Comparison of ENCODE assay signal across 25 mouse cellular contexts in the genomic region with DNA sequence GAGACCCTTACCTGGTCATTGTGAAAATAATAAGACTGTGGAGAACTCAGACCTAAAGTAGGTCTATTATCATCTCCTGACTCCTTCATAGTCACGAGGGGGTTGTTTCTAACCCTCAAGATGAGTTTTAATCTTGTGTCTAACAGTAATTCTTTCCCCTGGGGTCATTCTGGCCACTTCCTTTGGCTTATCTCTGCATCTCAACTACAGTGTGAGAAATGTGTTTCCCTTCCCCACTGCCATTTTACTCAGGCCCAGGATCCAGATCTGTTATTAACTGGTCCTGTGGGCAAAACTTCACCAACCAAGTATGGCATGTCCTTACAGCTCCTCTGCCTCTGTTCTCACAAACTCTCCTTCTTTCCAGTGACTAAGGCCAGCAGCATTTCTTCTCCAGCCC. TPM values are rescaled to one million over a fixed set of nuclear protein-coding genes. Genes with fewer than 3 reads are reported as not detected.
"Had no signal": no experiment of that assay in that cellular context is flagged by ENCODE, and none has a peak within 500 bp of the region (broad histone marks: within the 10 kb centered on the region; RNA-seq: fewer than 3 reads in every experiment).

No protein-coding gene starts in this region.

- H3K4me1 ChIP-seq: liver, embryonic 15.5 days; lung, embryonic 15.5 days; midbrain, embryonic 13.5 days; midbrain, embryonic 15.5 days; neural tube, embryonic 12.5 days; stomach, embryonic 15.5 days had no signal

- DNase-seq: liver, postnatal 0 days; lung, adult 2 months; lung, postnatal 10 days; lung, postnatal 36 days; right cerebral cortex, postnatal 14 days; thymus, adult 2 months; thymus, postnatal 25 days; thymus, postnatal 4 days had no signal

- H3K27ac ChIP-seq: liver, embryonic 15.5 days; lung, embryonic 15.5 days; macrophage; midbrain, embryonic 13.5 days; midbrain, embryonic 15.5 days; neural tube, embryonic 12.5 days; stomach, embryonic 15.5 days; stomach, postnatal 0 days had no signal

- H3K27me3 ChIP-seq: liver, embryonic 15.5 days; lung, embryonic 15.5 days; megakaryocyte, embryonic 14.5 days; midbrain, embryonic 13.5 days; midbrain, embryonic 15.5 days; neural tube, embryonic 12.5 days; stomach, embryonic 15.5 days had no signal

- H3K9me3 ChIP-seq: liver, embryonic 15.5 days; lung, embryonic 15.5 days; megakaryocyte, embryonic 14.5 days; midbrain, embryonic 15.5 days; neural tube, embryonic 12.5 days; stomach, embryonic 15.5 days had no signal

- H3K4me2 ChIP-seq: liver, embryonic 15.5 days; lung, embryonic 15.5 days; midbrain, embryonic 11.5 days; midbrain, embryonic 13.5 days; midbrain, embryonic 15.5 days; neural tube, embryonic 12.5 days; stomach, embryonic 15.5 days had no signal

- ATAC-seq: liver, postnatal 0 days; midbrain, embryonic 13.5 days; midbrain, embryonic 15.5 days had no signal

- H3K9ac ChIP-seq: liver, embryonic 15.5 days; liver, postnatal 0 days; lung, embryonic 15.5 days; midbrain, embryonic 13.5 days; midbrain, embryonic 15.5 days; neural tube, embryonic 12.5 days; stomach, embryonic 15.5 days had no signal

- H3K36me3 ChIP-seq: liver, embryonic 15.5 days; lung, embryonic 15.5 days; midbrain, embryonic 13.5 days; midbrain, embryonic 15.5 days; neural tube, embryonic 12.5 days; stomach, embryonic 15.5 days had no signal

- H3K4me3 ChIP-seq: liver, embryonic 15.5 days; lung, embryonic 15.5 days; megakaryocyte, embryonic 14.5 days; midbrain, embryonic 13.5 days; midbrain, embryonic 15.5 days; neural tube, embryonic 12.5 days; stomach, embryonic 15.5 days had no signal

RNA-seq across cellular contexts. Expression of gene Gm17359, which starts 12.8 kb away (rescaled TPM):
- total RNA-seq: megakaryocyte progenitor cell, adult 5-6 weeks; midbrain, postnatal 0 days; monocyte, adult 5-6 weeks; neutrophil, adult 5-6 weeks had no signal
- polyA plus RNA-seq: lung, adult 2 months; lung, embryonic 15.5 days; macrophage; midbrain, embryonic 13.5 days; midbrain, embryonic 15.5 days; midbrain, postnatal 0 days; neural tube, embryonic 14.5 days; spleen, adult 2 months; stomach, embryonic 15.5 days; stomach, postnatal 0 days; urinary bladder, adult 2 months had no signal
